Mouse (Mus musculus) left cerebral cortex, adult 18-20 months (tissue): ENCODE measurements around the gene Coasy. TPM values are rescaled to one million over a fixed set of nuclear protein-coding genes. Genes with fewer than 3 reads are reported as not detected.

ENCODE experiments used
- DNase-seq, 2 experiments: peaks; one replicate each; pipeline ENCODE4 v3.0.0; 2021 to 2022; ENCODE audit warnings: low spot score in 2 of 2, mixed read lengths in 1 of 2
- long read RNA-seq, 2 experiments: library from polyadenylated mRNA; stranded (forward); transcript quantifications; one replicate each; pipeline ENCODE4 v2.0.0; 2021
- total RNA-seq, 2 experiments: library from RNA; stranded (reverse); gene quantifications; 2 replicates each; pipeline ENCODE4 v1.2.3; 2021

Gene Coasy
- total RNA-seq = 10 to 100 TPM; 22.5 to 24.6 TPM
- long read RNA-seq, experiment 1, transcript Coasy-201 (10 exons, 2,138 nt) = major isoform, 17 of 40 reads
- long read RNA-seq, experiment 1, transcript Coasy-202 (9 exons, 2,386 nt) = minor isoform, 16 of 40 reads
- long read RNA-seq, experiment 1, partial matches to known transcripts = 2 of 40 reads
- long read RNA-seq, experiment 1, other reads (novel, unspliced or antisense) = 5 of 40 reads
- long read RNA-seq, experiment 2, transcript Coasy-201 (10 exons, 2,138 nt) = major isoform, 15 of 28 reads
- long read RNA-seq, experiment 2, transcript Coasy-202 (9 exons, 2,386 nt) = minor isoform, 11 of 28 reads
- long read RNA-seq, experiment 2, partial matches to known transcripts = 0 of 28 reads
- long read RNA-seq, experiment 2, other reads (novel, unspliced or antisense) = 2 of 28 reads

GRCm38 (mm10) chr11:101082208-101083082, at the start of gene Coasy:
Gene Coasy (plus strand): TSS chr11:101082565.
- DNase-seq = peak; percentile 91 to 93

DNA sequence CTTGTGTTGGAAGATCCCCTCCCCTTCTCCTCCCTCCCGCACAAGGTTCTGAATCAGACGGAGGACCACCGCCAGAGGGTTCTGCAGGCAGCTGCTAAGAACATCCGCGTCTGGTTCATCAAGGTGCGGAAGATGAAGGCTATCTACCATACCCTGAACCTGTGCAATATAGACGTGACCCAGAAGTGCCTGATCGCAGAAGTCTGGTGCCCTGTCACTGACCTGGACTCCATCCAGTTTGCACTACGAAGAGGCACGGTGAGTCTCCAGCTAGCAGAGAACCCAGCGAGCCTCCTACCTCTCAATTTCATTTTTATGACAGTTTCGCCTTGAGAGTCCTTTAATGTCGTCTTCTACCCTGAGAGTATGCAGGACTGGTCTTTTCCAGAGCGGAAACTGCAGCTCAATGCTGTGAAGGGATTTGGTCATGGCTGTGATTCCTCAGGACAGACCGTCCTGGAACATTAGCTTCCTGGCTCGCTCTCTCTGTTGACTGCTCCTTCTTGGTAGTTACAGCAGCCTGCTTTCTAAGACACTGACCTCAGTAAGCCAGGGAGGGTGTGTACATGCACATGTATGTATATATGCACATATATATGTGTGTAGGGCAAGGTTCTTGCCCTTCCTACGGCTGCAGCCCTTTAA, 48.4 kb upstream of the Coasy start:
- DNase-seq = no peak

DNA sequence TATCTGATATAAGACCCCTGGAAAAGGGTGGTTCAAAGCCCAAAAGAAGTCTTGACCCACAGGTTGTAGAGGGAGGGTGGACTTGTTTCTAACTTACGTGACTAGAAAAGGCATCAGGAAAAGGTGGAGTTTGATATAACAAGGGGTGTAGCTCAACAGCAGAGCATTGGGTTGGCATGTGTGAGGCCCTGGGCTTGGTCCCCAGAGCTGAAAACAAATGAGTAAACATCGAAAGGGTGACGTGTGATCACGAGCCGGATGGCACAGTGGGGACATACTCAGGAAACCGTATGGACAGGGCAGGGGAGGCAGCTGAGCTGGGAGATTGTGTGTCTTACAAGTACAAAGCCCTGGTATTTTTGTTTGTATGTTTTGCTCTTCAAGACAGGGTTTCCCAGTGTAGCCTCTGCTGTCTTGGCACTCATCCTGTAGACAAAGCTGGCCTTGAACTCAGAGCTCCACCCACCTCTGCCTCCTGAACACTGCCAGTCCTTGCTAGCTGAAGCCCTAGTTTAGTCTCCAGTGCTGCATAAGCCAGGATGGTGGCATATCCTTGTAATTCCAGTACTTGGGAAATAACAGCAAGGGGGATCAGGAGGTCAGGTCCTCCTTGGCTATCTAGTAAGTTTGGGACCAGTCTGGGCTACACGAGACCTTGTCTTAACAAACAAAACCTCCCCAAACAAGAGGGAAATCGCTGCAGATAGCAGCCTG, 47.6 kb upstream of the Coasy start:
- no peak for DNase-seq

GRCm38 (mm10) chr11:101035328-101035695, 47.1 kb upstream of the Coasy start:
- DNase-seq = no peak

GRCm38 (mm10) chr11:101037795-101038194, 44.6 kb upstream of the Coasy start:
- no peak for DNase-seq

DNA sequence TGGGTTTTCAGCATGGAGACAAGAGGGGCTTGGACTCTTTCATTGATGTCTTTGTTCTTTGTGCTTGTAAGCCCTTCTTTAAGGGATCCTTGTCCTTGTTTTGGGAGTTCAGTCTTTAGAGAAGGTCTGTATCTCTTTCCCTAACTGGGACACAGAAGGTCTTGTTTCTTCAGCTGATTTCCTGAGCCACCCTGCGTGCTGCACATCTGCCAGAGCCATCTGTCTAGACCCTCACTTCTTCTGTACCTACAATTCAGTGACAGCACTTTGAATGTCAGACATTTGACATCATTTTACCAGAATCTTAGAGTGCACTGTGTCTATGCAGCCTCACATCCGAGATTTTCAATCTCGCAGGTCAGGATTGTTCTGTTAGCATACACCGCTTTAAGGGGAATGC, 36.5 kb upstream of the Coasy start:
- DNase-seq = no peak

- DNase-seq = no peak
These were observed 35.9 kb upstream of the Coasy start for GRCm38 (mm10) chr11:101046440-101046839.

- no peak for DNase-seq
These were observed 34.9 kb upstream of the Coasy start for GRCm38 (mm10) chr11:101047502-101047901.

DNA sequence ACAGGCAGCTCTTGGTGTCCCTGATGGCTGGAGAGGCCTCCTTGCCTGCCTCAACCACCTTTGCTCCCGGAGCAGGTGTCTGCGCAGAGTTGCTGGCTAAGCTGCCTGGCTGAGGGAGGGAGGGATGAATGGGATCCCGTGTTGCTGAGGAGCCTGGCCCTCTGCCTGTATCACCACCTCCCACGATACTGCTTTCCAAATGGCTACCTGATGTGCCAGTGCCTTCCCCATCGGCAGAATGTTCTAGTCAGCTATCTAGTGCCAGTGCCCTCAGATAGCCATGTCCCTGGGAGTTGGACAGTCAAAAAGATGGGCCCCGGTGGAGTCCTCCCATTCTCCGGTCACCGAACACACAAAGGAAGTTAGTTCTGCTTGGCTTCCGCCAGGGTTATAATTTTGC, 32.0 kb upstream of the Coasy start:
- peak in 1 of 2 experiments; percentile 58 for DNase-seq

DNA sequence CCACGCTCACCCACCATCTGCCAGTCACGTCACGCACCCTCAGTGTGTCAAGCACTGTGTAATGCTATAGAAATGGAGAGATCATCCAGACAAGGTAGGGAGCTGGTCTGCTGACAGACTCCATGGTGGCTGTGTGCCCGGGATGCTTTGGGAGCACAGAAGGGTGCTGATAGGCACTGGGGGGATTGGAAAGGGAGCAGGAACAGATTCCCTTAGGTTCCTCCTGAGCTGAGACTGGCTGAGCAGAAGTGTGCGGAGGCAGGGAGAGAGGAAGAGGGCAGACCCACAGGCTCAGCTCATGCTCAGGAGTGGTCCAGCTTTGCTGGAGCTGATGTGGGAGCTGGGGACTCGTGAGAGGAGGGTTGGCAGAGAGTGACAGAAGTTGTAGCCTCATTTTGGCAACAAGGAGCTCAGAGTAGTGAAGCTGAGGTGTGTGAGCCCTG, 31.3 kb upstream of the Coasy start:
- peak in 1 of 2 experiments; percentile 58 for DNase-seq

DNA sequence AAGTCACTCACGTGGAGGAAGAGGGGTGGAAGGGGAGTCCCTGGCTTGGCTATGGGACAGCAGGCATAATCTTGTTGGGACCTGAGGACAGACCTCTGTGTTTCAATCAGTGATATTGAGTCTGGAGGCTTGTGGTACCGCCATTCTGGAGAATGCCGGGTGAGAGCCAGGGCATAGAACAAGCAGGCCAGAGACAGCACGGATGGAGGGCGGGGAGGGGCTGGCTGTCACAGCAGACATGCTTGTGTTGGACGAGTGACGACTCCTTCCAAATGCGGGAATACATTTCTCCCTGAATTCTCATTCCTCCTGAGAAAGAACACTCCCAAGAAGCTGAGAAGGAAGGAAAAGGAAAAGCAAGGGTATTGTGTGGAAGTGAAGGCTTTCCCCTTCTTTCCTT, 30.7 kb upstream of the Coasy start:
- no peak for DNase-seq

GRCm38 (mm10) chr11:101052751-101053473, 29.5 kb upstream of the Coasy start:
- peak in 1 of 2 experiments; percentile 46 for DNase-seq

DNA sequence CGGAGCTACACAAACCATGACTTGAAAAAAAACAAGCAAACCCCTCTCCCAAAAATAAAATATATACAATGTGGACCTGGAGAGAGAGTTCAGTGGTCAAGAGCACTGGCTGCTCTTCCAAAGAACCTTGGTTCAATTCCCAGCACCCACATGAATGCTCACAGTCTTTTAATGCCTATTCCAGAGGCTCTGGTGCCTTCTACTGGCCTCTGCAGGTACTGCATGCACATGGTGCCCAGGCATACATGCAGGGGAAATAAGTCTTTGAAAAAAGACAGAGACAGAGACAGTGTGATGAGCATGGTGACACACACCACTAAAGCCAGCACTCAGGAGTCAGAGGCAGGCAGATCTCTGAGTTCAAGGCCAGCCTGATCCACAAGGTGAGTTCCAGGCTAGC, 28.4 kb upstream of the Coasy start:
- DNase-seq = no peak

- DNase-seq = no peak
These were observed 26.9 kb upstream of the Coasy start for GRCm38 (mm10) chr11:101055418-101055817.

GRCm38 (mm10) chr11:101056885-101057284, 25.5 kb upstream of the Coasy start:
- no peak for DNase-seq

GRCm38 (mm10) chr11:101057860-101058259, 24.5 kb upstream of the Coasy start:
- DNase-seq = peak; percentile 79 to 92

- DNase-seq = peak in 1 of 2 experiments; percentile 1
These were observed 23.6 kb upstream of the Coasy start for GRCm38 (mm10) chr11:101058726-101059125.

DNA sequence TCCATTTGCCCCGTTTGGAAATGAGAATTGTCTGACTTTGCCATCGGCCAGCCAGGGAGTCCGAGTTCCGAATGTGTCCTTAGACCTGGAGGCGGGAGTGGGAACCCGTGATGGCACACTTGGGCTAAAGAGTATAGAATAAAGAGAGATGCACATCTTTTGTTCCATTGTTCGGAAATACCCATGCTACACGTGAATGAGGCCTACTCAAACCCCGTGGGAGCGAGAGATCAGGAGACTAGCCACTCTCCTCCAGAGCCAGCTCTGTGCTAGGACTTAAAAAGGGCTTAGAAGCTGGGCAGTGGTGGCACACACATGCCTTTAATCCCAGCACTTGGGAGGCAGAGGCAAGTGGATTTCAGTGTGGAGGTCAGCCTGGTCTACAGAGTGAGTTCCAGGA, 22.9 kb upstream of the Coasy start:
- DNase-seq = no peak

DNA sequence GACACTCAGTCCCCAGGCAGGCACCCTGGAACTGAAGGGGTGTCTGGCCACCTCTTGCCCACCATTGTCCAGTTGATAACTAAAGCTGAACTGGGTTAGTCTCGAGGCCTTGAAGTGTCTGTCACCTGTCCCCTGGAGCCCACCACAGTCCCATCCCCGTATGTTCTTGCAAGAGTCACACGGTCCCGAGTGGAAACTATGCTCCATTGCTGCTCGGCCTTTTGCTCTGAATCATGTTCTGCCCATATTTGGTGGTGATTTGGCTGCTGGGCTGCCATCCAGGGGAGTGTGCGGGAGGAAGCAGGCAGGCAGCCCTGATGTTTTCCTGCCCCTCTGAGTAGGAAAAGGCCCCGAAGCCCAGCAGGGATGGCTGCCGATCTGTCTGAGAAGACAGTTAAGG, 22.2 kb upstream of the Coasy start:
- DNase-seq = peak; percentile 63 to 76

- no peak for DNase-seq
These were observed 21.3 kb upstream of the Coasy start for GRCm38 (mm10) chr11:101061049-101061448.
